ENCODE assay signal across 8 mouse cellular contexts in genomic region chr9:65562081-65562506, GRCm38 (mm10). TPM values are rescaled to one million over a fixed set of nuclear protein-coding genes. Genes with fewer than 3 reads are reported as not detected.
DNase-seq lines count a peak whose midpoint lies in the region; ATAC-seq and TF ChIP-seq lines count a peak whose summit lies in the region.

No protein-coding gene starts in this region.

- no peaks in the 10 kb centered on the region for H3K27me3 ChIP-seq in forebrain, embryonic 12.5 days
- no peaks in the 10 kb centered on the region for H3K27me3 ChIP-seq in forebrain, embryonic 16.5 days (replicated peaks; ENCODE audit: control insufficient read depth, insufficient read depth, low read length)
- H3K27me3 ChIP-seq in limb, embryonic 12.5 days = no peaks in the 10 kb centered on the region

- WGBS in forebrain, embryonic 12.5 days = 45% methylated on average over 4 of the region's 4 CpGs
- WGBS in forebrain, embryonic 16.5 days = 45% methylated on average over 4 of the region's 4 CpGs
- 25% methylated on average over 4 of the region's 4 CpGs for WGBS in limb, embryonic 12.5 days

- H3K36me3 ChIP-seq in forebrain, embryonic 12.5 days (replicated peaks) = peaks cover 18% of the 10 kb centered on the region
- no peaks in the 10 kb centered on the region for H3K36me3 ChIP-seq in forebrain, embryonic 16.5 days (ENCODE audit: control insufficient read depth, insufficient read depth)
- peaks cover 74% of the 10 kb centered on the region for H3K36me3 ChIP-seq in limb, embryonic 12.5 days

- no peak for ATAC-seq in forebrain, embryonic 12.5 days (ENCODE audit: low FRiP score)
- no peak for ATAC-seq in forebrain, embryonic 16.5 days
- no peak for ATAC-seq in limb, embryonic 12.5 days (ENCODE audit: insufficient number of reproducible peaks, insufficient read depth, low FRiP score, low TSS enrichment, low read depth)

- no peak for TF ChIP-seq CTCF in cortical plate, adult 2 months (IDR thresholded peaks at IDR 0.05; ENCODE audit: extremely low read depth, insufficient read depth, low read length)

- H3K4me2 ChIP-seq in forebrain, embryonic 12.5 days = no peak overlapping the region
- no peak overlapping the region for H3K4me2 ChIP-seq in forebrain, embryonic 16.5 days (ENCODE audit: low read length)
- H3K4me2 ChIP-seq in limb, embryonic 12.5 days = no peak overlapping the region

- peak; percentile 79 for DNase-seq in heart, adult 8-10 months (ENCODE audit: low spot score)
- DNase-seq in kidney, adult 8-10 months = peak; percentile 35 to 43
- DNase-seq in retina, embryonic 14.5 days (ENCODE audit: low spot score) = peak; percentile 77
- no peak for DNase-seq in spleen, adult 18-20 months

- H3K4me1 ChIP-seq in forebrain, embryonic 12.5 days = peaks cover 9% of the 10 kb centered on the region
- no peaks in the 10 kb centered on the region for H3K4me1 ChIP-seq in forebrain, embryonic 16.5 days (replicated peaks; ENCODE audit: control insufficient read depth, insufficient read depth, low read length)
- 0 out of 2 replicates have a peak, but pooled peaks cover 2% of the 10 kb centered on the region for H3K4me1 ChIP-seq in cortical plate, adult 2 months (ENCODE audit: control insufficient read depth, insufficient read depth, low read length)
- H3K4me1 ChIP-seq in limb, embryonic 12.5 days (replicated peaks) = peaks cover 26% of the 10 kb centered on the region

- H3K27ac ChIP-seq in forebrain, embryonic 12.5 days = peak overlapping the region; percentile 53; the same call in 1 of the 2 replicates
- H3K27ac ChIP-seq in forebrain, embryonic 16.5 days (ENCODE audit: low read length) = no peak overlapping the region
- peak overlapping the region; percentile 60; the same call in 1 of the 2 replicates for H3K27ac ChIP-seq in cortical plate, adult 2 months (ENCODE audit: insufficient read depth, low read length)
- 0 out of 2 replicates have a peak overlapping the region, but pooled peaks have one; percentile 29 for H3K27ac ChIP-seq in limb, embryonic 12.5 days

- peak overlapping the region; percentile 9; the same call in 1 of the 2 replicates for H3K9ac ChIP-seq in forebrain, embryonic 12.5 days
- H3K9ac ChIP-seq in forebrain, embryonic 16.5 days (replicated peaks; ENCODE audit: low read depth, low read length) = no peak overlapping the region
- peak overlapping the region; percentile 18; the same call in 1 of the 2 replicates for H3K9ac ChIP-seq in limb, embryonic 12.5 days (replicated peaks)

- TF ChIP-seq POLR2A in cortical plate, adult 2 months (IDR thresholded peaks at IDR 0.05; ENCODE audit: extremely low read depth, insufficient read depth, low read length) = no peak

- H3K9me3 ChIP-seq in forebrain, embryonic 12.5 days = no peaks in the 10 kb centered on the region
- H3K9me3 ChIP-seq in forebrain, embryonic 16.5 days (ENCODE audit: control insufficient read depth, low read length) = no peaks in the 10 kb centered on the region
- no peaks in the 10 kb centered on the region for H3K9me3 ChIP-seq in limb, embryonic 12.5 days

- H3K4me3 ChIP-seq in forebrain, embryonic 12.5 days (replicated peaks) = no peak overlapping the region
- H3K4me3 ChIP-seq in forebrain, embryonic 16.5 days (replicated peaks; ENCODE audit: low read length) = no peak overlapping the region
- no peak overlapping the region for H3K4me3 ChIP-seq in cortical plate, adult 2 months (ENCODE audit: insufficient read depth, low read length)
- no peak overlapping the region for H3K4me3 ChIP-seq in limb, embryonic 12.5 days (replicated peaks)

RNA-seq across cellular contexts. Expression of gene Plekho2, which starts 17.7 kb away (rescaled TPM):
- 9.0 and 9.1 TPM in 2 replicates for polyA plus RNA-seq in forebrain, embryonic 12.5 days (2016; fragmentation: Nextera tagmentation; extraction: Ambion mirVana)
- polyA plus RNA-seq in forebrain, embryonic 16.5 days (2015; fragmentation: Nextera tagmentation; extraction: Ambion mirVana) = 4.7 and 5.7 TPM in 2 replicates
- 15.3 and 15.4 TPM in 2 replicates for polyA plus RNA-seq in cortical plate, adult 2 months (2012; rRNA removed)
- total RNA-seq in heart, adult 8-10 months (2022) = 10 to 100 TPM in 3 of 4 experiments, 1 to 10 TPM in 1; 7.4 to 12.3 (median 10.8) TPM
- 12.2 and 15.0 TPM in 2 replicates for polyA plus RNA-seq in limb, embryonic 12.5 days (2016; fragmentation: Nextera tagmentation; extraction: Ambion mirVana)

RNA-seq across cellular contexts. Expression of gene Pif1, which starts 24.9 kb away (rescaled TPM):
- polyA plus RNA-seq in forebrain, embryonic 12.5 days (2016; fragmentation: Nextera tagmentation; extraction: Ambion mirVana) = 28.8 and 33.7 TPM in 2 replicates
- 8.9 and 10.2 TPM in 2 replicates for polyA plus RNA-seq in forebrain, embryonic 16.5 days (2015; fragmentation: Nextera tagmentation; extraction: Ambion mirVana)
- 0.11 and 0.23 TPM in 2 replicates for polyA plus RNA-seq in cortical plate, adult 2 months (2012; rRNA removed)
- not detected for total RNA-seq in heart, adult 8-10 months (2022)
- 21.7 and 22.8 TPM in 2 replicates for polyA plus RNA-seq in limb, embryonic 12.5 days (2016; fragmentation: Nextera tagmentation; extraction: Ambion mirVana)

RNA-seq across cellular contexts. Expression of gene Ankdd1a, which starts 42.1 kb away (rescaled TPM):
- 0.18 and 0.28 TPM in 2 replicates for polyA plus RNA-seq in forebrain, embryonic 12.5 days (2016; fragmentation: Nextera tagmentation; extraction: Ambion mirVana)
- polyA plus RNA-seq in forebrain, embryonic 16.5 days (2015; fragmentation: Nextera tagmentation; extraction: Ambion mirVana) = 0.24 and 0.46 TPM in 2 replicates
- polyA plus RNA-seq in cortical plate, adult 2 months (2012; rRNA removed) = 1.4 and 1.8 TPM in 2 replicates
- total RNA-seq in heart, adult 8-10 months (2022) = not detected
- not detected in 2 replicates for polyA plus RNA-seq in limb, embryonic 12.5 days (2016; fragmentation: Nextera tagmentation; extraction: Ambion mirVana)

Comparison
In these comparisons a context has a peak if more than half of its experiments do, and no peak if none do; other contexts are left out.
1. DNase-seq: peak in heart, adult 8-10 months (single experiment), kidney, adult 8-10 months (2 of 2) and retina, embryonic 14.5 days (single experiment); none in spleen, adult 18-20 months (0 of 2).